Mouse (Mus musculus) stomach, postnatal 0 days (tissue): ENCODE measurements at regions not wholly inside any gene's neighbourhood (a gene's known extent, or its start where the extent isn't known, plus 50 kb on each side); places are given as distances from the start of the nearest gene placed in this dataset.
"Not testable (repeated sequence)": the region's sequence is repeated elsewhere in the genome, so short reads cannot be mapped to it uniquely, and the experiment has no call there.

Experiments
- ATAC-seq: fragments of 200-750 bp; cut with Nextera tagmentation; 2 replicates; pipeline ENCODE4 v1.8.0; 2017; ENCODE audit not compliant: low FRiP score, low TSS enrichment
- DNase-seq: peaks from one replicate; pipeline ENCODE4 v3.0.0-alpha.2; 2016; ENCODE audit warnings: low spot score
- H3K27ac ChIP-seq: fragments of 300-500 bp; sonication (generic); replicated peaks from 2 replicates; pipeline ENCODE4 v1.5.1; 2014; ENCODE audit warnings: mild to moderate bottlenecking, control low read depth
- H3K27me3 ChIP-seq: fragments of 300-500 bp; sonication (generic); 2 replicates; pipeline ENCODE4 v1.6.1; 2014; ENCODE audit warnings: low read length; ENCODE audit not compliant: control insufficient read depth, insufficient read depth
- H3K36me3 ChIP-seq: fragments of 300-500 bp; sonication (generic); 2 replicates; pipeline ENCODE4 v1.6.1; 2014; ENCODE audit warnings: low read length, mixed read lengths; ENCODE audit not compliant: control insufficient read depth, insufficient read depth
- H3K4me1 ChIP-seq: fragments of 300-500 bp; sonication (generic); replicated peaks from 2 replicates; pipeline ENCODE4 v1.6.1; 2014; ENCODE audit warnings: antibody characterized with exemption; ENCODE audit not compliant: control insufficient read depth, insufficient read depth
- H3K4me2 ChIP-seq: fragments of 300-500 bp; sonication (generic); replicated peaks from 2 replicates; pipeline ENCODE4 v1.6.1; 2014; ENCODE audit warnings: low read depth, mild to moderate bottlenecking, control low read depth, moderate library complexity
- H3K4me3 ChIP-seq: fragments of 300-500 bp; sonication (generic); 2 replicates; pipeline ENCODE4 v1.5.1; 2014; ENCODE audit warnings: low read depth, low read length, control low read depth
- H3K9ac ChIP-seq: fragments of 300-500 bp; sonication (generic); 2 replicates; pipeline ENCODE4 v1.6.1; 2014; ENCODE audit warnings: mild to moderate bottlenecking, low read length, control low read depth, mixed read lengths
- H3K9me3 ChIP-seq: fragments of 300-500 bp; sonication (generic); 2 replicates; pipeline ENCODE4 v1.6.1; 2016; ENCODE audit warnings: low read length; ENCODE audit not compliant: control insufficient read depth
- CTCF ChIP-seq: IDR thresholded peaks from 2 replicates; pipeline ENCODE4 v1.5.1; 2016; ENCODE audit warnings: antibody characterized with exemption, low read depth, mild to moderate bottlenecking, moderate library complexity
- EP300 ChIP-seq: optimal IDR thresholded peaks from 2 replicates; pipeline ENCODE3; 2016; ENCODE audit warnings: antibody characterized with exemption
- WGBS: fragments of 180-500 bp; shearing (Covaris S2); extraction: QIAGEN DNeasy Blood & Tissue Kit; methylation state at CpG from one replicate; pipeline ENCODE4 v1.1.7; 2014; 5-methylcytosine and 5-hydroxymethylcytosine counted together

DNA sequence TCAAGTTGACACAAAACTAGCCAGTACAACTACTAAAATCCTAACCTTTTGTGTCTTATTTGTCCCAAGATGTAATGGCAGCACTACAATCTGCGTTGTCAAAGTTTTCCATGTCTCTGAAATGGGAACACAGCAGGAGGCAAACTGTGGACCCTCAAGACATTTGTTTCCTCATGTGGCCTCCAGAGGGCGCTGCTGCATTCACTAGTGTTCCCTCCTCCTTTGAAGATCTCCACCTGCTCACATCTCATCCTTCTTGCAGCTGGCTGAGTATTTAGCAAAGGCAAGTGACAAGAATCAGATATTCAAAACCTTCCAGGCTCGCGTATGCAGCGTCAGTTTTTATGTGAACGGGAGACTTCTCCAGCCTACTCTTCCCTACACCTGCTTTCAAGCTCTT lies 663.3 kb downstream of the Dad1 start:
- not testable (repeated sequence) for H3K27me3 ChIP-seq, H3K9ac ChIP-seq, H3K4me2 ChIP-seq, H3K9me3 ChIP-seq, H3K4me3 ChIP-seq, H3K4me1 ChIP-seq, H3K27ac ChIP-seq, H3K36me3 ChIP-seq, ATAC-seq
- peak; percentile 52 for TF ChIP-seq CTCF
- 37% methylated on average over 6 of the region's 6 CpGs for WGBS
- peak; percentile 16 for DNase-seq

GRCm38 (mm10) chr14:53582528-53582927 lies 671.4 kb downstream of the Dad1 start:
- not testable (repeated sequence) for H3K9me3 ChIP-seq, H3K9ac ChIP-seq, H3K4me3 ChIP-seq, H3K27ac ChIP-seq, H3K4me1 ChIP-seq, H3K4me2 ChIP-seq, H3K36me3 ChIP-seq, ATAC-seq, DNase-seq, H3K27me3 ChIP-seq
- 84% methylated on average over 6 of the region's 6 CpGs for WGBS

GRCm38 (mm10) chr14:53581734-53582133 lies 672.2 kb downstream of the Dad1 start:
- peak; percentile 36 for TF ChIP-seq CTCF
- not testable (repeated sequence) for H3K27me3 ChIP-seq, H3K4me2 ChIP-seq, H3K9me3 ChIP-seq, H3K4me1 ChIP-seq, H3K4me3 ChIP-seq, H3K9ac ChIP-seq, H3K27ac ChIP-seq, ATAC-seq, DNase-seq, H3K36me3 ChIP-seq
- 64% methylated on average over 3 of the region's 3 CpGs for WGBS

DNA sequence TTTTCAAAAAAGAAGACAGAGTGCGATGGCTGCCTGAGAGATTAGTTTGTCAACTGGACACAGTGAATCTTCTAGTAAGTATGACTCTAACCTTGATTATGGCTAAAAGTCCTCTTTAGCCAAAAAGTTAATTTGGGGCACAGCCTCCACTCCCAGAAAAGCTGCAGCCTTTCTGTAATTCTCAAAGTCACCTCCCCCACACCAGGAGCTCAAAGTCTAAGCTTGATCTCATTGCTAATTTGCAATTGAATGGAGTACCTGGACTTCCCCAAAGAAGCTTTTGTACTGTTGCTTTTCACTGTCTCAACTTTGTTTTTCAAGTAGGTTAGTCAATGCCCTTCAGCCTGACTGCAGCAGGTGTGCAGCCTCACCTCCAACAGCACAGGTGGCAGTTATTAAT lies 677.0 kb downstream of the Dad1 start:
- not testable (repeated sequence) for H3K9ac ChIP-seq, H3K9me3 ChIP-seq, DNase-seq, ATAC-seq, H3K36me3 ChIP-seq, H3K4me1 ChIP-seq, H3K27me3 ChIP-seq, H3K4me3 ChIP-seq, H3K4me2 ChIP-seq, H3K27ac ChIP-seq
- WGBS = 94% methylated on average over 1 of the region's 1 CpGs

DNA sequence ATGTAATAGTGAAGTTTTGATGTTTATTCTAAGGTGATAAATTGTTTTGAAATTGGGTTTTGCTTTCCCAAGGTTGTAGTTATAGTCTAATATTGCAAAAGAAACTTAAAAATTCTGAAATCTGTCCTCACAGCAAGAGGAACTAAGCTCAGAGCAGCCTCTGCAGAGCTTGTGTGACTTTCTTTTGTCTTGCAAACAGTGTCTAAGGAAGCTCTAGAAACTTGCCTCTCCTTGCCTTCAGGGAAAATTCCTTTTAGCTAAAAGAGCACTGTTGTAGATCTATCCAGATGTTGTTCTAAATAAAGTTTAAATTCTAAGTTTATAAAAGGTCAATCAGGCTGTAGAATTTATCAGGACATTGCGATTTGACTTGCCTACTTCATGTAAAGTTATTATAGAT lies 681.2 kb downstream of the Dad1 start:
- not testable (repeated sequence) for ATAC-seq, H3K9ac ChIP-seq, H3K9me3 ChIP-seq, DNase-seq, H3K27me3 ChIP-seq, H3K27ac ChIP-seq, H3K4me2 ChIP-seq, H3K36me3 ChIP-seq, H3K4me1 ChIP-seq, H3K4me3 ChIP-seq
- WGBS = 84% methylated on average over 1 of the region's 1 CpGs

GRCm38 (mm10) chr14:53562606-53563005 lies 691.3 kb downstream of the Dad1 start:
- H3K9ac ChIP-seq = no peak overlapping the region
- H3K4me1 ChIP-seq = no peaks in the 10 kb centered on the region
- no peaks in the 10 kb centered on the region for H3K9me3 ChIP-seq
- DNase-seq (no peak), ATAC-seq (no peak)
- TF ChIP-seq CTCF (no peak), EP300 (no peak)
- H3K36me3 ChIP-seq = no peaks in the 10 kb centered on the region
- no peaks in the 10 kb centered on the region for H3K27me3 ChIP-seq
- no peak overlapping the region for H3K4me3 ChIP-seq
- WGBS = 37% methylated on average over 2 of the region's 2 CpGs
- no peak overlapping the region for H3K27ac ChIP-seq
- H3K4me2 ChIP-seq = no peak overlapping the region

DNA sequence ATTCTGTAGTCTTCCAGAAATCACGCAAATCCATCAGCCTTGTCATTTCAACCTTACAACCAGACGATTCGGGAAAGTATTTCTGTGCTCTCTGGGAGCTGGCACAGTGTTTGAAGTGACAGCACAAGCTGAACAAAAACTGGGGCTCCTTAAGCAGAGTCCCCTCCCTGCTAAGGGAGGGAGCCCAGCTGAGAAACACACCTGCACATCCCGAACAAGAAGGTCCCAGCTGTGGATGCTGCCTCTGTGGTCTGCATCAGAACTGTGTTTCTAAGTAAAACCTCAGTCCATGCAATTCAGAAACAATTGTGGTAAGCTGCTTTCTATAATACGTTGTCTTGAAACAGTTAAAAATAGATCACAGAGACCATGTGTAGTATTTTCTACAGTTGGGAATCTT lies 693.8 kb downstream of the Dad1 start:
- not testable (repeated sequence) for H3K27ac ChIP-seq, H3K4me1 ChIP-seq, H3K36me3 ChIP-seq, H3K4me3 ChIP-seq, H3K27me3 ChIP-seq, H3K9me3 ChIP-seq, DNase-seq, ATAC-seq, H3K9ac ChIP-seq, H3K4me2 ChIP-seq
- 65% methylated on average over 5 of the region's 5 CpGs for WGBS

DNA sequence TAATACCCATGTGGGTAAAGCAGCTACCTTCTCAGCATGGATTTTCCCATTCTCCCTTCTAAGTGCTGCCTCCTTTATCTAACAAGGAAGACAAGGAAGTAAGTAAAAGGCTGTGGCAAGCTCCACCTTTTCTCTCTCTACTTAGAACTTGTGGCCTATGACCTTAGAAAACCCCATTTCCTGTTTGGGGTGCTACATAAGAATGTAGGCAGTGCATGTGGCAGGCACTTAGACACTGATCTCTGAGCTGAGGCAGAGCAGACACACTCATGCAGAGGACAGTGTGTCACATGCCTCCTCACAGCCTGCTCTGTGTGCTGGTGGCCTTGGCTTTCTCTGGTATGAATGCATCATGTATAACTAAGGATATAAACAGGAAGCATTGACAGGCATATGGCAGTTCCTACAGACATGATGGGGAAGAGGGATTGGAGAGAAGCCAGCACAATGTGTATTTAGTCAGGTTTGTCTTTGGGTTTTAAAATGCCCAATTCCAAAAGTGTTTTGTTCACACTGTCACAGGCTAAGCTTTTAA lies 694.5 kb downstream of the Dad1 start:
- not testable (repeated sequence) for DNase-seq, H3K27me3 ChIP-seq, H3K4me2 ChIP-seq, H3K4me3 ChIP-seq, H3K27ac ChIP-seq, ATAC-seq, H3K9me3 ChIP-seq, H3K4me1 ChIP-seq, H3K9ac ChIP-seq, H3K36me3 ChIP-seq
